Mouse (Mus musculus) natural killer cell, adult 2 months (primary cell): ENCODE measurements at regions not wholly inside any gene's neighbourhood (a gene's known extent, or its start where the extent isn't known, plus 50 kb on each side); places are given as distances from the start of the nearest gene placed in this dataset.

ENCODE experiments used
- DNase-seq, 2 experiments: peaks; one replicate each; pipeline ENCODE4 v3.0.0; 2022; ENCODE audit warnings: low spot score in 2 of 2

- no peak for DNase-seq
These were observed 292.2 kb upstream of the Slc24a5 start for GRCm38 (mm10) chr2:124775737-124776136.

DNA sequence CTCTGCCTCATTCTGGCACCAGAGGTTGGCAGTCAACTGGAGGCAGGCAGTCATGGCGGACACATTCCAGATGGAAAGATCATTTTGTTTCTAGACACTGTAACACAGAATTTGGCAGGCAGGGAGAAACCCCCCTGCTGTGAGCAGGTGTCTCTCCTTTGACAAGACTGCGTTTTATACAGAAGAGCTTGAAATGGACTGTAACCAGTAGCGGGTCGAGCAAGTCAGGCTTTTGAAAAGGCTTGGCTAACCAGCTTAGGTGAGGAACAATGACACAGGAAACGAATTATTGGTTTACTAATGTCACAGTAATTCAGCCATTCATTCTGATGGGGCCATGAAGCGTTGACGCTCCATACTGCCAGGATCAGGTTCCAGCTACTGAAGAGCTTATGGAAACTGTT lies 275.3 kb upstream of the Slc24a5 start:
- no peak for DNase-seq

DNA sequence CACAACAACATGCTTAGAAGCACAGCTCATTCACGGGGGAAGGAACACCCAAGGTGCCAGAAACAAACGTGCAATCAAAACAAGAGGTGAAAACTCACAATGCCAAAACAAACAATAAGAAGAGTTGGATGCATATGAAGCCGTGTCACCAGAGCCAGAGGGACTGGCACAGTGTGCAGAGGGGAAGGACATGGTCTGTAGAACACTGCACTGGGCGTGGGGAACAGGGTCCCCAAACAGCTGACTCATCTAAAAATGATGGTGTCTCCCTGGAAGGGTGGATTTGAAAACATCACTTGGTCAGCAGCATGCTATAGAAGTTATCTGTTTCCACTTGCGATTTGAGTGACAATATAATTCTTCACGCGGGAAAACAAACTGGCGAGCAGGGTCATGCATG lies 256.2 kb upstream of the Slc24a5 start:
- DNase-seq, result no peak

- no peak for DNase-seq
These were observed 251.1 kb upstream of the Slc24a5 start for GRCm38 (mm10) chr2:124816814-124817213.

- DNase-seq, result no peak
These were observed 248.1 kb upstream of the Slc24a5 start for GRCm38 (mm10) chr2:124819846-124820245.

- no peak for DNase-seq
These were observed 247.1 kb upstream of the Slc24a5 start for GRCm38 (mm10) chr2:124820821-124821220.

GRCm38 (mm10) chr2:124821366-124821765 lies 246.6 kb upstream of the Slc24a5 start:
- no peak for DNase-seq

DNA sequence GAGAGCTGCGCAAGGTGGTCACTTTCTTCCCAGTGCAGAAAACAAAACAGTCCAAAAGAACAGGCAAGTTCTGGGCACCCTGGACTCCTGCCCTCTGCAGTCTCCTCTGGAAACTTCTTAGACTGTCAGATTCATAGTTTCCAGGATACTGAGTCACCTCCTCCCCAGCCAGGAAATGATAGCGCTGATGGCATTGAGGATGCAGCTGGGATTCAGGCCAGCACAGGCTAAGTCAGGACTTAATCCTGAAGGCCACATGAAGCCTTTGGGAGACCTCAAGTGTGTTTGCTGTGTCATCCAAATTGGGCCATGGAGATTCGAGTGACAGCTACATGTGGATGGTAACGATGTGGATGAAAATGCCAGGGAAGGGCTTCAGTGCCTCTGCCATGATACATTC lies 219.1 kb upstream of the Slc24a5 start:
- no peak for DNase-seq

DNA sequence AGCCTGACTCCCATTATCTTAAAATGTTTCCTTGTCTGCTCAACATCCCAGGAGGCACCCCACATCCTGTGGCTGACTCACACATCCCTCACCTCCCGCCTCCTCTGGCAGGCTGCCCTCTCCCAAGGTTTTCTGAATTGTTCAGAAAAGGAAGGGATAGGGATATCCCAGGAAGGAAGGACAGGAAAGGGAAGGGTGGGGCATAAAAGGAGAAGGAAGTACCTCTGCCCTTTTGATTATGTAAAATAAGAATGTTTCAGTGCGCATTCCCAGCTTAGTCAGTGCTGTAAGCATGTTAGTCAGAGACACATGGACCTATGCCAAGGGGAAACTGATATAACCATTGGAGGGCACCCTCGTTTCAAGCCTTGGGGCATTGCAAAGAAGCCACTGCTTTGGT lies 209.4 kb upstream of the Slc24a5 start:
- no peak for DNase-seq

GRCm38 (mm10) chr2:124888209-124888608 lies 179.7 kb upstream of the Slc24a5 start:
- DNase-seq, result no peak

- no peak for DNase-seq
These were observed 172.9 kb upstream of the Slc24a5 start for GRCm38 (mm10) chr2:124895002-124895401.

DNA sequence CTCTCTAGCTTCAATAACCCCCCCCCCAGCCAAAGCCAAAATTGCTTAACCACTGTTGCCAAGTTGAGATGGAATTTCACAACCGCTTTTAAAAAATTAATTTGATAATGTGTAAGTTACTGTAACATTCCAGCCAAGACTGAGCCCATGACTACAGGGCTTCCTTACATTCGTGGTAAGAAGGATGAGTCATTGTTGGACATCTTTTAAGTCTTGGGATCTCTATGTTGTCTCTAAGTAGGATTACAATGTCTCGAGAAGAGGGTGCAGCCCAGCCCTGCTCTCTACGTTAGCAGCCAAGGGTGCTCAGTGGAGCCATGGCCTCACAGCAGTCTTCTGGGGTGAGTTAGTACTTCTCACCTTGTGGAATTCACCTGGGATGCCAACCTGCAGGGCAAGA lies 164.4 kb upstream of the Slc24a5 start:
- DNase-seq, result no peak

GRCm38 (mm10) chr2:124905076-124905475 lies 162.8 kb upstream of the Slc24a5 start:
- DNase-seq, result no peak

- no peak for DNase-seq
These were observed 148.8 kb upstream of the Slc24a5 start for GRCm38 (mm10) chr2:124918986-124919761.

- DNase-seq, result no peak
These were observed 148.1 kb upstream of the Slc24a5 start for GRCm38 (mm10) chr2:124919762-124920255.

DNA sequence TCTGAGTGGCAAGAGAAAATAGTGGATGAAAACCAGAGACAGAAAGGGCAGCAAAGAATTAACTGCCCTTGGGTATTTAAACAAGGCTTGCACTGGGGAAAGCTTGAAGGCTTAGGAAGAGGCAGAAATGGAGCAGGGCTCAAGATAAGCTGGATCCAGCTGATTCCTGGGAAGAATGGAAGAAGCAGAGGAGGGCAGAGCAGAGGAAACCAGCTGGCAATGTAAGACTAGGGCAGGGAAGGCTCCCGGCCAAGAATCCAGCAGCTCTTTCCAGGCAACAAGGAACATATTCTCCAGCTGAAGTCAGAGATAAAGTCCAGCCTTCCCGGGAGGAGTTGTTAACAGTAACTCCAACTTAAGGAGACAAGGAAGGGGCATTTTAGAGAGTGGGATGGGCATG lies 147.7 kb upstream of the Slc24a5 start:
- DNase-seq, result no peak

DNA sequence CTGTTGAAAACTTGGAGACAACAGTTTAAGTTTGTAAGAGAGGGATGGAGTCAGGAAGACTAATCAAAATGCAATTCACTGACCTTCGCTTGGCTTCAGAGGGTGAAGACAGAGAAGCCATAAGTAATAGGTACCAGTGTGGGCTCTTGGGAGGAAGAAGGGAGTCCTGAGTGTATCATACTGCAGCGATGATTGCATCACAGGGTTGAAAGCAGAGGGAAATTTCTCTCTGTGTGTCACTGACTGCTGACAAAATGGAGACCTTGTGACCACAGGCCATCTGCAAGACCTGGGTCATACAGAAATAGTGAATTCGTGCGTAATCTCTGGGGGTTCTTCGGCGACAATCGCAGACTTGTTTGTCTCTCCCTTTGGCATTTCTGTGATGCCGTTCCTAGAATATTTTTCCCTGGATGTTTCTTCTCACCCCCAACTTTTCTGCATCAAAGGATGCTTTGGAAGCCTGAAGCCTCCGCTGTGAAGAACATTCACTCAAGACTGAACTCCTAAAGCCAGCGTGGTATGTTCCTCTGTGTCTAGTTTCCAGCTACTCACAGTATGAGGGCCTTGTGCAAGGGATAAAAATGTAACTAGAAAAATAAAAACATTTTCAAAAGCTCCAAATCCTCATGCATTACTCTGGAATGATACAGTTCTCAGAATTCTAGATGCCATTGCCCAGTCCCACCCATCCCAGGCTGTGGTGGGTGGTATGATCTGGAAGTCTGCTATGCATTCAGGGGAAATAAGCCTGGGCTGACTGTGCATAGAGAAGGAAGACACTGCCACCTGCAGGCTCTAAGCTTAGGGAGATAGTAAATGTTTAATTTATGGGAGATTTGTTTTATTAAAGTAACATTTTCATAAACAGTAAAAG lies 139.8 kb upstream of the Slc24a5 start:
- DNase-seq, result peak in 1 of 2 experiments; percentile 6

- no peak for DNase-seq
These were observed 139.2 kb upstream of the Slc24a5 start for GRCm38 (mm10) chr2:124928759-124929113.

DNA sequence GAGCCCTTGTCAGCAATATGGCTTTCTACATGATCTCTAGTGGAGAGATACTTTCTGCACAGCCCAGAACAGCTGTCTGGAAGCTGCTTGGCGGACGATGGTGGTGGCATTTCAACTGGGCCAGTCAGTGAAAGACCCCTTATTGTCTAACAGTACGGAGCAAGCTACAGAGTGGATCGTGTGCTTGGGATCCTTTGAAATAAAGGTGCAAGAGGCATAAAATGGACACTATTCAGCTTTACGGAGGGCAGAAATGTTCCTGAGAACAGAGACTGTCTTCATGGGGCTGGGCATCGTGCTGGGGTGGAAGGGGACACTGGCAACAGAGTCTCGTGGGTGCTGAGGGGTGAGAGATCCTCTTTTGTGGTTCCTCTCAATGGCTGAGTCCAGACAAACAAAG lies 137.2 kb upstream of the Slc24a5 start:
- DNase-seq, result no peak

- DNase-seq, result no peak
These were observed 135.4 kb upstream of the Slc24a5 start for GRCm38 (mm10) chr2:124932566-124932965.

GRCm38 (mm10) chr2:124933876-124934275 lies 134.0 kb upstream of the Slc24a5 start:
- no peak for DNase-seq

DNA sequence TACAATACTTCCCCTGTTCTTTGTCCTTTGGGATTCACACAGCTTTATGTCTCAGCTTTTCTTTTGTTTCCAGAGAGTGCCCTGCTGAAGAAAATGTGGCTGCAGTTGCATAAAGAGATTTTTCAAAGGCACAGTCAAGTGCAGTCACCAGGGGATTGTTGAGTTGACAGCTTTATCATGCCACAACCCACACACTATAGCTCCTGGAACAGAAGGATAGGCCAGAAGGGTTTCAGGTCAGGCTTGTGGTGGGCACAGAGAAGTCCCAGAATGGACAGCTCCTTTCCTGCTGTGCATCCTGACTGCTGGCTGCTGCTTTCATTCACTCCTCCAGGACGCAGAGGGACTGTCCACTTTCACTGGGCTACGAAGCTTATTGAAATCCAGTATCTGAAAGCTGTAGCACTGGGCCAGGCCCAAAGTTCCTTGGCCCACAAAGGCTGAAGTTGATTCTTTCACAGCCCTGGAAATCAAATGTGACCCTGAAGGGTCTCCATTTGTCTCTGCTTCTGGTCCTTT lies 119.6 kb upstream of the Slc24a5 start:
- DNase-seq, result no peak

DNA sequence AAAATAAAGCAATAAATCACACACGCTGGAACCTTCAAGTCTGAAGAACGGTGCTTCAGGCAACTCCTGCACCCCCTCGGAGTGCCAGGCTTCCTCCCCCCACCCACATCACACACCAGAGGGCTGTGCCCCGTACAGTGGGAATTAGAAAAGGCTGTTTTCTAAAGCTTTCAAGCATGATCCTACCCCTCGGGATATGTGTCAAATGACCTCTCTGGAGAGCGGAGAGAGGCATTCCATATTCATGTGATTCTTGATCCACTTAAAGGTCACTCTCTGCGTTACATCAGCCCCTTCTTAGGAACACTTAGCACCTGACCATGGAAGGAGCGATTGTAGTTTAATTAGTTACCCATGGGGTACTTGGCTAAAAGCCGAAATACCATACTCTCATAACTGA lies 119.1 kb upstream of the Slc24a5 start:
- DNase-seq, result no peak
